Mouse (Mus musculus) ovary, postnatal 14 days (tissue): ENCODE measurements around the gene Rnase10.
A peak's percentile ranks its signal among the peaks of the same experiment; 100 is the strongest.
"Not testable (repeated sequence)": the region's sequence is repeated elsewhere in the genome, so short reads cannot be mapped to it uniquely, and the experiment has no call there.

Source experiments
- DNase-seq: peaks from one replicate; pipeline ENCODE4 v3.0.0; 2022; ENCODE audit warnings: low spot score

Gene Rnase10

DNA sequence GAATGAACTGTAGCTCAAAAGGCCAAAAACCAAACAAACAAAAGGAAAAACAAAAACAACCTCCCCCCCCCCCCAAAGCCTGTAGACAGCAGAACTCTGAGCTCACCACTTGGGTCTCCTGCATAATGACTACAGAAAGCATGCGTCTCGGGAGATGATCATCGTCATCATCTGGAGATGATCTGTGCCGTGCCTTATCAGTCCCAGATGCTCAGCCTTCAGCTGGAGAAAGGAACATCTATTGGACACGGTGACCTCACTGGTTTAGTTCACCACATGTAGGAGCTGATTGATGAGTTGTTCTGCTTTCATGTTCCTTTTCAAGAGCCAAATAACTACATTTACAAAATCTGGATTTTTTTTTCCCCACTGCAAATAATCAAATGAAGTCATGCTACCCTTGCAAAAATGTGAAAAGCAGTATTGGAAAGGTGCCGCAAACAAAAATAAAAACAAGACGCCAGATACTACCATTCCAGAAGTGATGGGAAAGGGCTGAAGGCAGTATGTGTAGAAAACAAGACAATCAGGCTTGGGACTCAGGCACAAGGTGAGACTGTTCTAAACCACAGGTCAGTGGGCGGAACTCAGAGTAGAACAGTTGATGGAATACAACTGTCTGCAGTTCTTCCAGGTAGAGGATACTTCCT, at the start of gene Rnase10:
Gene Rnase10, plus strand, starts transcription at position 600 of the 650 bp plus-strand sequence.
- DNase-seq, result no peak

- not testable (repeated sequence) for DNase-seq
Observed at GRCm38 (mm10) chr14:50958289-50958995, 49.1 kb upstream of the Rnase10 start.

DNA sequence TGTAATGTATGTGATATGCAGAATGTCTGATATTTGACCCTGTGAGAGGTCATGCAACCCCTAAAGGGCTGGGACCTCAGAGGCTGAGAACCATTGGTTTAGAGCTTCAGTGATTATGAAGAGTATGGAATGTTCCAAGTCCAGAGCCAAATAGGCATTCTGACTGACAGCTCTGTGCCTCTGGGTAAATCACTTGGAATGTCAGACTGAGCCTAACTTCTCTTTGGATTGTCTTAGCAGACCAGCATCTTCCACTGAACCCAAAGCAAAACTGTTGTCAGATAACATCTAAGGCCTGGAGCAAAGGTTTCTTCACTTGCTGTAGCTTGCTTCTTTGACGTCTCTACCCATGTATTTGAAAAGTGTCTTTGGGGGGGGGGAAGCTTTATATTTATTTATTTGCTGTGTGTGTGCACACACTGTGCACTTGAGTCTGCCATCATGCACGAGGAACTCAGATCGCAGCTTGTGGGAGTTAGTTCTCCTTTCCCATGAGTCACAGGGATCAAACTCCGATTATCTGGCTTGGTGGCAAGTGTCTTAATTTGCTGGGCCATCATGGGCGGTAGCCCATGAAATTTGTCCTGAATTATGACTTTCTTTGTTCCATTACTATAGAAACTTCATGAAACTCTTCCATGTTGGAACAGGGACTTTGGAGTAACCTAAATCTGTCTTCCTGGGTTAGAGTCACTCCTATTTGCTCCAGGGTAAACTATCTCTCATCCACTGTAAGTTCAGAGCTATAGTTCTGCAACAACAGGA, 39.2 kb upstream of the Rnase10 start:
- DNase-seq, result no peak

- no peak for DNase-seq
Observed at GRCm38 (mm10) chr14:50969041-50969440, 38.5 kb upstream of the Rnase10 start.

- no peak for DNase-seq
Observed at GRCm38 (mm10) chr14:50969558-50970544, 37.7 kb upstream of the Rnase10 start.

- DNase-seq, result no peak
Observed at GRCm38 (mm10) chr14:50970822-50971221, 36.7 kb upstream of the Rnase10 start.

DNA sequence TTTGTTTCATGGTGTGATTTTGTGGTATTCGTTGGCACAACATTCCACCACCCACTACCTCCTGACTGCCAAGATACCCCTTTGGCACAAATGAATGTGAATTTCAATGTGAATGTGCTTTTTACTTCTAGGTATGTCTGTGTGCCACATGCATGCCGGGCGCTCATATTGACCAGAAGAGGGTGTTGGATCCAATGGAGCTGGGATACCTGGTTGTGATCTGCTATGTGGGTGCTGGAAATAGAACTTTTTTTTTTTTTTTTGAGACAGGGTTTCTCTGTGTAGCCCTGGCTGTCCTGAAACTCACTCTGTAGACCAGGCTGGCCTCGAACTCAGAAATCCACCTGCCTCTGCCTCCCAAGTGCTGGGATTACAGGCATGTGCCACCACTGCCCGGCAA, 34.5 kb upstream of the Rnase10 start:
- not testable (repeated sequence) for DNase-seq

DNA sequence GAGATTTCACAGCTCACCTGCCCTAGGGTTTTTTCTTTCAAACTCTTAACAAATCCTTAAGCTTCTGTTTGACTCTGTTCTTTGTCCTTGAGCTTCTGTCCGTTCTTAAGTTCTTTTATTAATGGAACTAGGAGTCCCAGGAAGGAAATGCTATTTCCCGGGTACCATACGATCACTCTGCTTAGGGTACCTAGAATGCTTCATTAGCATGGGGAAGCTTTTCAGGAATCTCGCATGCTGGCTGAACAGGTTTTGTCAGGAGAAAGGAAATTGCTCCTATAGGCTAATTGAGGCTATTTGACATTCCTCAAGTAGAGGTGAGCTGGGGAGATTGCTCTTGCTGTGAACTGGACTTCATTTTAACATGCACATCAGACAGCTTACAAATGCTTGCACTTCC, 33.9 kb upstream of the Rnase10 start:
- DNase-seq, result no peak

- DNase-seq, result no peak
Observed at GRCm38 (mm10) chr14:50975001-50975400, 32.5 kb upstream of the Rnase10 start.

GRCm38 (mm10) chr14:50976674-50977073, 30.9 kb upstream of the Rnase10 start:
- DNase-seq, result no peak

GRCm38 (mm10) chr14:50978451-50978850, 29.1 kb upstream of the Rnase10 start:
- not testable (repeated sequence) for DNase-seq

- DNase-seq, result no peak
Observed at GRCm38 (mm10) chr14:50979631-50980030, 27.9 kb upstream of the Rnase10 start.

DNA sequence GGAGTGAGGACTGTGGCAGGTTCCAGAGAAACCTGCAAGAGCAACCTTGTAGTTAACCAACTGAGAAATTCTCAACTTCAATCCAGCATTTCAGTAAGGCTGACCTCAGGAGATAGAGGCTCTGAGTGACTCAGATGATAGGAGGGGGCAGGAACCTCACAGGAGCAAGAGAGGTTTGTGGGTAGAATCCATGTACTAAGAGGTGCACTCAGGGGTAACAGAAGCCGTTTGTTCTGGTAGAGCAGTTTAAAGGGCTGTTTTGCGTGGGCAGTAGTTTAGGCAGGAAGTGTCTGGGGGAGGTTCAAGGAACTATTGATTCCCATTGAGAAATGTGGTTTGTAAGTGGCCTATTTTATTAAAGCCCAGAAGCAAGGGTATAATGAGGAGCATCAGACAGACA, 26.3 kb upstream of the Rnase10 start:
- no peak for DNase-seq

- no peak for DNase-seq
Observed at GRCm38 (mm10) chr14:50981837-50982236, 25.7 kb upstream of the Rnase10 start.

- no peak for DNase-seq
Observed at GRCm38 (mm10) chr14:50987668-50988067, 19.9 kb upstream of the Rnase10 start.

DNA sequence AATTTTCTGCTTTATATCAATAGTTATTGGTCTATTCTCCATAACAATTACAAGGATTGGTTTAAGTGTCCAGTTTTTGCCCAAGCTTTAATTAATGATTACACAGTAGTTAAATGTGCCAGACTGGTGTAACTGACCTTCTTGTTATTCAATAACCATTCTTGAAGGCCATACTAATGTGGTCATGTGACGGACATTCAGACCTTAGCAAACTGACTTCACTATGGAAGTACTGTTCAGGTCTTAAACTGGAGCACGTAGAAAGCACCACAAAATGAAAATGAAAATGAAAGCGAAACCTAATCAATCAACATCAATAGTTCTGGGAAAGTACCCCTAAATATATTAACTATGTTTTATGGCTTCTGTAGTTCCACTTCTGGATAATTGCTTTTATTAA, 16.5 kb upstream of the Rnase10 start:
- DNase-seq, result no peak

- DNase-seq, result no peak
Observed at GRCm38 (mm10) chr14:50997088-50997487, 10.5 kb upstream of the Rnase10 start.

DNA sequence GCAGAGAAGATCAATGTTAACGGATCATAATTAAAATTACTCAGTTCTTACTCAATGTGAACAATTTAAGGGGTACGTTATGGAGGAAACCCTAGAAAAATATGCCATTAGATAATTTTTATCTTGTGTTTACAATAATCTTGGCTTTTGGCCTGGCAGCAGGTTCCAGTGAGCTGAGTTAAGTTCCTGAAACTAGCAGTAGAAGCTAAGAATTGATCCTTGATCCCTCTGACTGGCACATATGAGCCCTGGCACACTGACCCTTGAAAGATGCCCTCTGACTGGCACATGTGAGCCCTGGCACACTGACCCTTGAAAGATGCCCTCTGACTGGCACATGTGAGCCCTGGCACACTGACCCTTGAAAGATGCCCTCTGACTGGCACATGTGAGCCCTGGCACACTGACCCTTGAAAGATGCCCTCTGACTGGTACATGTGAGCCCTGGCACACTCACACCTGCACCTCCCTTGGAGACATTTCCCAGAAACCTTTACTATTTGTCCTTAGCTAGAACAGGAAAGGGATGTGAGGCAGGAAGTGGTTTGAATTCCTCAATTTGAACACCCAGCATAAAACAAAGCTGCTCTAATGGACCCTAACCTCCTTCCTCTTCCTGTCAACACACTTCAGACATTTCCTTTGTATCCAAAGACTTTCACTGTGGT, 9.4 kb upstream of the Rnase10 start:
- DNase-seq, result no peak

DNA sequence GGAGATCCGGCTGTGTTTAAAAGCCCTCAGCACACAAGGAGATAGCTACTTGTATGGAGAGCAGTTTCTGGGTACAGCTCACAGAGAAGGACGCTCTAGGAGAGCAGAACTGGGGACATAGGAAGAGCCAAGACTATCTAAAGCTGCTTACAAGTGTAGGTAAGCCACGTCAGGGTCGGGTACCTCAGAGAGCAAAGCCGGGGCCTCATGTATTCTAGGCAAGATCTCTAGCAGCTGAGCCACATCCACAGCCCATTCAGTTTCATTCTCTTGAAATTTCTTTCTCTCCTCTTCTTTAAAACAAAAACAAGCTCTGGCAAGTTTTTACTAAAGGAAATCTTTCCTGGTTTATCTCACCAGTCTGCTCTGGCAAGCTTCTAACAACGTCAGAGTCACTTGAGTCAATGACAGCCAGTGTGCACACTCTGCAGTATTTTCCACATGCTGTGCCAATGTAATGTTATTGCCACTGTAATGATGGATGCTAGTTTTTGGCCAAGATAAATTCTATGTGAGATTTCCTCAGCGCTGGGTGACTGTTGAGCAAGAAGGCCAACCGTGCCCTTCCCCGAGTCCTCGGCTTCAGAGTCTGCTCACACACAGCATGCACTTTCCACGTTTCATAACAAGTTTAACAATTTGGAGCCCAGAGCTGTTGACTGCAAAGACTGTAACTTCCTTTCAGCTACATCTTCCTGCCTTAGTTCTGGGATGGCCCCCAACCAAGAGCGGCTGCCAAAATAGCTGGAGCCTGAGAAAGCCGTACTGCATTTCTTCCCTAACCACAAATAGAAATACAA, 563 bp downstream of the Rnase10 start:
- DNase-seq, result peak; percentile 36

DNA sequence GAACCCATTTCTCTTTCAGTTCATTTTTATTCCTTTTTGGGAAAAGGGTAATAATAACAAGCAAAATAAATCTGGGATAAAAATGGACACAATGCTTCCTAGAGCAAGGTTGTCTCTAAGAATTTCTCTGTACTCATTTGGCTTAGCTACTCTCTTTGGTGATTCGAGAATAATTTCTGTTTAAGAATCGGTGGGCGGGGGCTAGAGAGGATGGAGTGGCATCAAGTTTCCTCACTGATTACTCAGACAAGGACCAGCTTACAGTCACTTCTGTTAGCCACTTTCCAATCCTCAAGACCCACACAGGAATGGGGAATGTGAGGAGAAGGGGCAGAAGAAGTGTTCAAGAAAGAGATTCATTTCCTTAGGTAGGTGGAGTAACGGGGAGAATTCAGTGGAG, 1.2 kb downstream of the Rnase10 start:
- no peak for DNase-seq
